Comparison of ENCODE assay signal across 14 mouse cellular contexts in genomic region chr8:89838494-89838893, GRCm38 (mm10).
DNase-seq lines count a peak whose midpoint lies in the region.
"Had no signal": no experiment of that assay in that cellular context is flagged by ENCODE, and none has a peak within 500 bp of the region (broad histone marks: within the 10 kb centered on the region; RNA-seq: fewer than 3 reads in every experiment).

No protein-coding gene starts in this region.

- DNase-seq in kidney, postnatal 14 days, result peak; percentile 2
- DNase-seq in kidney, postnatal 25 days, result no peak
- DNase-seq in lung, postnatal 10 days, result peak; percentile 31
- DNase-seq in lung, postnatal 25 days (ENCODE audit: low spot score), result no peak
- DNase-seq in fat pad, adult 2 months (ENCODE audit: extremely low read depth, low read depth, low spot score), result peak; percentile 56
- DNase-seq in urinary bladder, adult 18-20 months (ENCODE audit: low spot score in 2 of 2), result no peak
- DNase-seq: adrenal gland, postnatal 10 days; cerebellum, adult 11-12 months; cerebellum, adult 9-10 months; cerebellum, postnatal 25 days; gastrocnemius, adult 2 months; gastrocnemius, postnatal 25 days; heart, adult 18-20 months; heart, postnatal 10 days had no signal

Comparison
In these comparisons a context has a peak if more than half of its experiments do, and no peak if none do; other contexts are left out.
1. DNase-seq: peak in kidney, postnatal 14 days (single experiment), lung, postnatal 10 days (single experiment) and fat pad, adult 2 months (single experiment); none in kidney, postnatal 25 days (0 of 2), lung, postnatal 25 days (single experiment) and urinary bladder, adult 18-20 months (0 of 2).